Comparison of ENCODE assay signal across 8 mouse cellular contexts in the genomic region with DNA sequence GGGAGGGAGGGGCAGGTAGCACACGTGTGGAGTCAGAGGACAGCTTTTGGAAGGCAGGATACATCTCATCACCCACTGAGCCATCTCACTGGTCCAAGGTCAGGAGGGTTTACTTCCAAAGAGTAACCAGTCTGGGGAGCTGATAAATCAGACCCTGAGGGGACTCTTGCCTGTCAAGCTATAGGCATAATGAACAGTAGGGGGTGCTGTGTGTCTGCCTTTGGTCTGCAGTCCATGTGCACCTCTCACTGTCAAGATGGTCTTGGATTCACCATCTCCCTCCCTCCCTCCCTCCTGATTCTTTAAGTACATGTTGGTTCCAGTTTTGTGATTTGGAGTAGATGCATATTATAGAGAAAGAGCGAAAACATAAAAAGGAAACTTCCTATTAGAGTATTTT. TPM values are rescaled to one million over a fixed set of nuclear protein-coding genes. Genes with fewer than 3 reads are reported as not detected.
DNase-seq lines count a peak whose midpoint lies in the region; ATAC-seq and TF ChIP-seq lines count a peak whose summit lies in the region.

No protein-coding gene starts in this region.

- no peak for ATAC-seq in cerebellum, adult (ENCODE audit: insufficient number of reproducible peaks, low FRiP score, low TSS enrichment)
- no peak for ATAC-seq in embryonic facial prominence, embryonic 11.5 days (replicated peaks; ENCODE audit: insufficient number of reproducible peaks, low FRiP score, low TSS enrichment, low read depth)
- ATAC-seq in megakaryocyte progenitor cell, adult 5-6 weeks (replicated peaks; ENCODE audit: poor library complexity), result peak; percentile 87

- no peaks in the 10 kb centered on the region for H3K4me1 ChIP-seq in cerebellum, adult 2 months (ENCODE audit: control insufficient read depth, insufficient read depth, low read length)
- H3K4me1 ChIP-seq in testis, adult 2 months (ENCODE audit: control insufficient read depth, insufficient read depth, low read length), result no peaks in the 10 kb centered on the region
- no peaks in the 10 kb centered on the region for H3K4me1 ChIP-seq in embryonic facial prominence, embryonic 11.5 days (ENCODE audit: control insufficient read depth, insufficient read depth, low read length)

- no peak overlapping the region for H3K4me2 ChIP-seq in embryonic facial prominence, embryonic 11.5 days (ENCODE audit: low read depth, low read length)

- H3K36me3 ChIP-seq in testis, adult 2 months (ENCODE audit: control insufficient read depth, insufficient read depth, low read length), result peaks cover 3% of the 10 kb centered on the region
- H3K36me3 ChIP-seq in embryonic facial prominence, embryonic 11.5 days (replicated peaks; ENCODE audit: control insufficient read depth, insufficient read depth, low read depth, low read length), result no peaks in the 10 kb centered on the region; the same call in 1 of the 2 replicates

- peak; percentile 77 for TF ChIP-seq CTCF in cerebellum, adult 2 months (IDR thresholded peaks at IDR 0.05; ENCODE audit: borderline replicate concordance, insufficient read depth, low read depth, low read length)
- peak; percentile 10; the same call in 1 of the 2 replicates for TF ChIP-seq CTCF in testis, adult 2 months (IDR thresholded peaks at IDR 0.05; ENCODE audit: control insufficient read depth, insufficient read depth, insufficient replicate concordance, low read depth, low read length)

- H3K9me3 ChIP-seq in embryonic facial prominence, embryonic 11.5 days (replicated peaks; ENCODE audit: control insufficient read depth, low read length), result no peaks in the 10 kb centered on the region

- no peak overlapping the region for H3K4me3 ChIP-seq in cerebellum, adult 2 months (replicated peaks; ENCODE audit: insufficient read depth, low read depth, low read length)
- no peak overlapping the region for H3K4me3 ChIP-seq in testis, adult 2 months (ENCODE audit: control insufficient read depth, low read depth, low read length)
- H3K4me3 ChIP-seq in embryonic facial prominence, embryonic 11.5 days (ENCODE audit: low read depth, low read length), result no peak overlapping the region

- DNase-seq in cerebellum, adult 2 months, result peak; percentile 25 to 28
- DNase-seq in testis, postnatal 10 days (ENCODE audit: low spot score), result no peak
- DNase-seq in embryonic facial prominence, embryonic 11.5 days (ENCODE audit: low spot score), result peak; percentile 66
- peak; percentile 41 to 51 for DNase-seq in kidney, postnatal 4 days
- no peak for DNase-seq in neural tube, embryonic 10.5 days (ENCODE audit: extremely low spot score, low spot score)

- no peaks in the 10 kb centered on the region for H3K27me3 ChIP-seq in cerebellum, adult 2 months (ENCODE audit: control insufficient read depth, insufficient read depth, low read length)
- H3K27me3 ChIP-seq in testis, adult 2 months (ENCODE audit: control insufficient read depth, insufficient read depth, low read length), result no peaks in the 10 kb centered on the region
- H3K27me3 ChIP-seq in embryonic facial prominence, embryonic 11.5 days (ENCODE audit: control insufficient read depth, insufficient read depth, low read length), result no peaks in the 10 kb centered on the region

- no peak overlapping the region for H3K27ac ChIP-seq in cerebellum, adult 2 months (ENCODE audit: insufficient read depth, low read length)
- H3K27ac ChIP-seq in testis, adult 2 months (ENCODE audit: control insufficient read depth, insufficient read depth, low read depth, low read length), result no peak overlapping the region
- H3K27ac ChIP-seq in embryonic facial prominence, embryonic 11.5 days (replicated peaks; ENCODE audit: low read depth, low read length), result no peak overlapping the region

- WGBS in cerebellum, adult 2 months, result 67% methylated on average over 2 of the region's 2 CpGs
- 55% methylated on average over 2 of the region's 2 CpGs for WGBS in embryonic facial prominence, embryonic 11.5 days

- no peak for TF ChIP-seq POLR2A in cerebellum, adult 2 months (IDR thresholded peaks at IDR 0.05; ENCODE audit: borderline replicate concordance, insufficient read depth, low read length)
- TF ChIP-seq POLR2A in testis, adult 2 months (IDR thresholded peaks at IDR 0.05; ENCODE audit: control insufficient read depth, low read depth, low read length), result no peak

- no peak overlapping the region for H3K9ac ChIP-seq in embryonic facial prominence, embryonic 11.5 days (replicated peaks; ENCODE audit: low read length)

RNA-seq across cellular contexts. Expression of a gene that starts 25.7 kb away (rescaled TPM):
- 84.5 and 87.8 TPM in 2 replicates for polyA plus RNA-seq in cerebellum, adult 2 months (2012; rRNA removed)
- polyA plus RNA-seq in testis, adult 2 months (2012; rRNA removed), result 662 and 684 TPM in 2 replicates
- 32.4 and 33.3 TPM in 2 replicates for polyA plus RNA-seq in embryonic facial prominence, embryonic 11.5 days (2014; fragmentation: Nextera tagmentation; extraction: Ambion mirVana)
- total RNA-seq in megakaryocyte progenitor cell, adult 5-6 weeks (2015), result 19.5 and 19.7 TPM in 2 replicates
- total RNA-seq in megakaryocyte progenitor cell, adult 5-6 weeks (2017), result 13.3 and 16.4 TPM in 2 replicates

RNA-seq across cellular contexts. Expression of a gene that starts 26.2 kb away (rescaled TPM):
- polyA plus RNA-seq in cerebellum, adult 2 months (2012; rRNA removed), result 22.5 and 23.7 TPM in 2 replicates
- polyA plus RNA-seq in testis, adult 2 months (2012; rRNA removed), result 31.0 and 40.0 TPM in 2 replicates
- polyA plus RNA-seq in embryonic facial prominence, embryonic 11.5 days (2014; fragmentation: Nextera tagmentation; extraction: Ambion mirVana), result 41.6 and 43.2 TPM in 2 replicates
- total RNA-seq in megakaryocyte progenitor cell, adult 5-6 weeks (2015), result 23.2 and 30.8 TPM in 2 replicates
- total RNA-seq in megakaryocyte progenitor cell, adult 5-6 weeks (2017), result 21.4 and 24.7 TPM in 2 replicates

RNA-seq across cellular contexts. Expression of a gene that starts 32.9 kb away (rescaled TPM):
- polyA plus RNA-seq in cerebellum, adult 2 months (2012; rRNA removed), result 7.3 and 8.0 TPM in 2 replicates
- polyA plus RNA-seq in testis, adult 2 months (2012; rRNA removed), result 5.3 and 5.8 TPM in 2 replicates
- polyA plus RNA-seq in embryonic facial prominence, embryonic 11.5 days (2014; fragmentation: Nextera tagmentation; extraction: Ambion mirVana), result 14.1 and 14.3 TPM in 2 replicates
- total RNA-seq in megakaryocyte progenitor cell, adult 5-6 weeks (2015), result 6.9 and 7.8 TPM in 2 replicates
- 6.0 and 7.0 TPM in 2 replicates for total RNA-seq in megakaryocyte progenitor cell, adult 5-6 weeks (2017)

RNA-seq across cellular contexts. Expression of a gene that starts 44.1 kb away (rescaled TPM):
- polyA plus RNA-seq in cerebellum, adult 2 months (2012; rRNA removed), result 30.2 and 34.7 TPM in 2 replicates
- polyA plus RNA-seq in testis, adult 2 months (2012; rRNA removed), result 77.4 and 80.9 TPM in 2 replicates
- 126 and 136 TPM in 2 replicates for polyA plus RNA-seq in embryonic facial prominence, embryonic 11.5 days (2014; fragmentation: Nextera tagmentation; extraction: Ambion mirVana)
- 39.5 and 40.0 TPM in 2 replicates for total RNA-seq in megakaryocyte progenitor cell, adult 5-6 weeks (2015)
- 47.9 and 55.2 TPM in 2 replicates for total RNA-seq in megakaryocyte progenitor cell, adult 5-6 weeks (2017)

RNA-seq across cellular contexts. Expression of a gene that starts 48.8 kb away (rescaled TPM):
- 3.2 and 3.4 TPM in 2 replicates for polyA plus RNA-seq in cerebellum, adult 2 months (2012; rRNA removed)
- 2.3 and 3.6 TPM in 2 replicates for polyA plus RNA-seq in testis, adult 2 months (2012; rRNA removed)
- polyA plus RNA-seq in embryonic facial prominence, embryonic 11.5 days (2014; fragmentation: Nextera tagmentation; extraction: Ambion mirVana), result 3.0 and 4.4 TPM in 2 replicates
- total RNA-seq in megakaryocyte progenitor cell, adult 5-6 weeks (2015), result not detected in 2 replicates
- not detected in 2 replicates for total RNA-seq in megakaryocyte progenitor cell, adult 5-6 weeks (2017)

Comparison
In these comparisons a context has a peak if more than half of its experiments do, and no peak if none do; other contexts are left out.
1. DNase-seq: peak in cerebellum, adult 2 months (2 of 2), embryonic facial prominence, embryonic 11.5 days (single experiment) and kidney, postnatal 4 days (2 of 2); none in testis, postnatal 10 days (single experiment) and neural tube, embryonic 10.5 days (single experiment).